Mouse (Mus musculus) brain, adult 2 months (tissue): Measurements from ENCODE around the gene Ccr10.

Experiments used
- DNase-seq: peaks from one replicate; pipeline ENCODE4 v3.0.0; 2011; ENCODE audit warnings: low read depth, low spot score

The Ccr10 gene

GRCm38 (mm10) chr11:101174851-101175628, at the start of gene Ccr10:
Gene Ccr10 (minus strand): TSS chr11:101175443.
- DNase-seq, result peak; percentile 80

GRCm38 (mm10) chr11:101224337-101224736, 49.1 kb upstream of the Ccr10 start:
- no peak for DNase-seq

- peak; percentile 18 for DNase-seq
These were observed 46.2 kb upstream of the Ccr10 start for GRCm38 (mm10) chr11:101221306-101221986.

DNA sequence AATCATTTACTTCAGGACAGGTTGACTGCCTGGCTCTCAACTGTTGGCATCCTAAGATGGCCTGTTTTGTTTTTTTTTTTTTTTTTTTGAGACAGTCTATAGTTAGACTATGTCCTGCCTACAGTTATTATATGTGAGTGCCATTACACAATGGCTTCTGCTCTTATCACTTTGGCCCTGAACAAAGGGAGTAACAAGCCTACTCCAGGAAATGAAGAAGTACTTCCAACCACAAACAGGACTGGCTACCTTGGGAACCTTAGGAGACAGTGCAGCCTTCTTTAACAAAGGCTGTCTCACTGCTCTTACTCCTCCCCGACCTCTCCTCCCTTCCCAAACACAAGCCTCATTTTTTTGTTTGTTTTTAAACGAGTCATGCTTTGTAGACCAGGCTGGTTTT, 45.6 kb upstream of the Ccr10 start:
- no peak for DNase-seq

GRCm38 (mm10) chr11:101218436-101219055, 43.3 kb upstream of the Ccr10 start:
- DNase-seq, result no peak

DNA sequence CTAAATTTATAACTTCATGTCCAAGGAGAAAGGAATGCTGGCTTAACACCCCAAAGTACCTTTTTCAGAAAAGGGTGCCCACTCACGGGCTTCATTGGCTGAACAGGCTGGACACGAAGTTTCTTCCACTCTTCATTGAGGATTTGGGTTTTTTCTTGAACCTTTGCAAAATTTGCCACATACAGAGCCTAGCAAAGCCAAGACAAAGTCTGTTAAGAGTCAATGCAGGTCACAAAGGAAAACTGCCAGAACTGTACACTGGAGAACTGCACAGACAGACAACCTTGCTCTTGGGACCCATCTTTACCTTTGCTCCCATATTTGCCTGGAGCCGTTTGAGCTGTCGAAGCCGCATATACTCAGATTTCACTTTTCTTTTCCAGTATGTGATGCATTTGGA, 41.7 kb upstream of the Ccr10 start:
- no peak for DNase-seq

- peak; percentile 83 for DNase-seq
These were observed 36.7 kb upstream of the Ccr10 start for GRCm38 (mm10) chr11:101211970-101212369.

DNA sequence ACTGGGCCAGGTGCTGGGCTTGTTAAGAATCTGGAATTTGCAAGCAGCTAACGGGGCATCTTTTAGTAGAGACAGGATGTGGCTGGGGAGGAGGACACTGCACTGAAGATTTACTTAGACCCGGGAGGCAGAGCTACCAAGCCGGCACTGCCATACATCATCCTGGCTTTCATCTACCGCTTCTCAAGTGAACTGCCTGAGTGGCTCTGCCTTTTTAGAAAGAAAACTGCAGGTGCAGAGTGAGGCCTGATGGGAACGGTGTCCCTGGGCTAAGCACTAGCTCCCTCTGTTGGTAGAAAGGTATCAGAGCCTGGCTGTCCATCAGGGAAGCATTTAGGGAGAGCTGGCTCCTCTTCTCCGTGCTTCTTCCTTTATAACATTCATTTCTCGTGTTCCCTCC, 25.7 kb upstream of the Ccr10 start:
- DNase-seq, result peak; percentile 92

DNA sequence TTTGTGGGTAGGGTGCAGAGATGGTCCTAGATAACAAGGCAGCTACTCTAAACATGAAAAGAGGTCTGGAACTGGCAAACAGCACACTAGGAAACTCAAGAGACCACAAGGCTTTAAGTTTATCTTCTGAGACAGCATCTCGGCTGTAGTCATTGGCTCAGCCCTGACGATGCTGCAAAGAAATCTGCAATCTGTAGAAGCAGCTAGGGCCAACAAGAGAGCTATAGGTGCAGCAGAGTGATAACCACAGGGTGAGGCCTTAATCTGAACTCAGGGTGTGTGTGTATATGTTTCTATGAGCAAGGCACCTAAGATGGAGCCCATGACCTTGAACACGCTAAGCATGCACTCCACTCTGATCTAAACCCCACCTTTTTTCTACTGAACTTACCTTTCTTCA, 24.3 kb upstream of the Ccr10 start:
- no peak for DNase-seq

DNA sequence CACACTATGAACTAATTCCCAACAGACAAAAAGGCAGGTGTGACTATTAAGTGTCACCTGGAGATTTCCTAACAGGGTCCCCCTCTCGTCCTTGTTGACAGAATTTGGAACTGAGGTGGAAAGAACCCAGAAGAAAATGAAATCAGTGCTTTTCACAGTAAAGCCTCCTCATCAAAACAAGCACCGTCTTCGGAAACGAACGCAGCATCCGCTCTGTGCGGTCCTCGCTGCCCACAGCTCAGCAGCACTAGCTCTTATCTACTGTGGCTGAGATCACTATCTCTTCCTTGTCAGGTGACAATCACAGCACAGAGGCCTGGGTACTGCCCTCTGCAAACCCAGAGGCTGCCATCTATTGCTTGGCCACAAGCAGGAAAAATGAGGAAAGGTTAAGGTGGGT, 20.9 kb upstream of the Ccr10 start:
- no peak for DNase-seq

DNA sequence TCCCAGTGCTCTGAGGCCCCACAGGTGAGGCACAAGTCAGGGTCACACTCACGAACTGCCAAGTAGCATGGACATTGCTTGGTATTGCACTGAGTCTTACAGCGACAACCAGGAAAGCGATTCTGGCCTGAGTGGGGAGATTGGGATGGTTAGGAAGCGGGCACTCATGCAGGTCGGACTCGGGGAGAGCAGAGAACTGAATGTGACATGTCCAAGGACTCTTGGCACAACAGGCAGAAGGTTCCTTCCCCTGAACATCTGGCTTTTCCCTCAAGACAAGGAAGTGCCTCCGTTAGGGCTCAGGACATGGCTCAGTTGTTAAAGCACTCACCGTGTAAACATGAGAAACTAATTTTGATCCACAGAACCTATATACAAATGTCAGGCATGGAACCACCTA, 20.3 kb upstream of the Ccr10 start:
- no peak for DNase-seq

- DNase-seq, result no peak
These were observed 19.9 kb upstream of the Ccr10 start for GRCm38 (mm10) chr11:101195101-101195500.

DNA sequence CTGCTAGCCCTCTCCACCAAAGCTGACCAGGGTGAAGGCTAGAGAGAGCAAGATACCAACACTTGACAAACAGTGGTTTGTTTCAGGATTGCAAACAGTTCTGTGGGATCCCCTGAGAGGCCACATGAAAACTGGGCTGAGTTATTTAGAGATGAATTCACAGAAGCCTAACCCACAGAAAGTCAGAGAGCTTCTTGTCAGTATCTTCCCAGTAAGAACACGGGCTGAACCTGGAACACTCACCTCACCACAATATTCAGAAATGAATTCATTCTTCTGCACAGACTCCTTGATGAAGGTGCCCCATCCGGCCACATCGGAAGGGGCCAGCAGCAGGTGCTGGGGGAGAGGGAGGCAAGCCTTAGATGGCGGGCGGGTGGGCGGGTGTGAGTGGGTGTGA, 19.4 kb upstream of the Ccr10 start:
- no peak for DNase-seq

DNA sequence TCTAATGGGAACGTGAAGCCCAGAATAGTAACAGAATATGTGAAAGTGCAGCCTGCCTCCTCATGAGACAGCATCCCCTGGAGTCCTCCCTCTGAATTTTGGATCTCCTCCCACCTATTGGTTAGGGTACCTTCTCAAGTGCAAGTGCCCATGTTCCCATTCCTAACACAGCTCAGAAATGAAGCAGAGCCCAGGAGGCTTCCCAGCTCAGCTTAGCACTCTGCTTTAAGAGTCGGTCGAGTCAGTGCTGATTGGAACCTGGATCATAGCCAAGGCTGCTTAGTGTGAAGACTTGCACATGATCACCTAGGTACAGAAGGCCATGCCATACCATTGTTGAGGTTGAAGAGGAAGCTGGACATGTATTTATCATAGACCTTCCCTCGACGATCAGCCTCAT, 18.9 kb upstream of the Ccr10 start:
- peak; percentile 55 for DNase-seq

- peak; percentile 61 for DNase-seq
These were observed 17.8 kb upstream of the Ccr10 start for GRCm38 (mm10) chr11:101193076-101193475.

- DNase-seq, result no peak
These were observed 17.4 kb upstream of the Ccr10 start for GRCm38 (mm10) chr11:101192646-101193045.

- DNase-seq, result no peak
These were observed 16.8 kb upstream of the Ccr10 start for GRCm38 (mm10) chr11:101191919-101192470.

GRCm38 (mm10) chr11:101190913-101191907, 16.0 kb upstream of the Ccr10 start:
- peak; percentile 75 for DNase-seq

DNA sequence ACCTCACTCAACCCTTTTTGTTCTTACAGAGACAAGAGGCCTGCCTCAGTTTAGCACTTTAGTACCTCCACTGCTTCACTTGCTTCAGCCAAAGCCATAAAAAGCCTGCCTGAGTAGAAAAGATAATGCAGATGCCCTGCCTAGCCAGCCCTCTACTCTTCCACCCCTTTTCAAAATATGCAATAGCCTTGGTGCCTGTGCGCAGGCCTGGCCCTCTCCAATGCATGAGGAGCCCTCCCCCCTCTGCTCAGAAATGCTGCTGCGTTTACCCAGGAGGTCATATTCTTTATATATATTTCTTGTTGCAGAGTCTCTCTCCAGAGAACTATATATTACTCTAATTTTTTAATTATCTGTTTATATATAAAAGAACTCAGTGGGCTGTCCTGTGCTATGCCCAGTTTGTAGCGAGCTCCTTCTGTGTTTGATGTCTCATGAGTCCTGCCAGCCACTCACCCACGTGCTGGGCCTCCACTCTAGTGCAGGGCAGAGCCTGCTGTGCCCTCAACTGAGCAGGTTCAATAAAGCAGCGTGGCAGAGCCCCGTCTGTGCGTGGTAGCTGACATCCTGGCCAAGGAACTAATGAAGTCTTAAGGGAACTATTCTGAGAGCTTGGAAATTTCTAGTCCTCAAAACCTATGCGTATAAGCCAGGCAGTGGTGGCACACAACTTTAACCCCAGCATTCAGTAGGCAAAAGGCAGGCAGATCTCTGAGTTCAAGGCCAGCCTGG, 15.1 kb upstream of the Ccr10 start:
- peak; percentile 39 for DNase-seq

GRCm38 (mm10) chr11:101189495-101190180, 14.4 kb upstream of the Ccr10 start:
- DNase-seq, result peak; percentile 99
